In genomic region chr8:126683950-126684349, GRCm38 (mm10) we compare ENCODE assay signal across 13 mouse cellular contexts.
DNase-seq lines count a peak whose midpoint lies in the region; ATAC-seq and TF ChIP-seq lines count a peak whose summit lies in the region.
"Had no signal": no experiment of that assay in that cellular context is flagged by ENCODE, and none has a peak within 500 bp of the region (broad histone marks: within the 10 kb centered on the region; RNA-seq: fewer than 3 reads in every experiment).

No protein-coding gene starts in this region.

- 58% methylated on average over 4 of the region's 4 CpGs for WGBS in forebrain, postnatal 0 days
- 80% methylated on average over 4 of the region's 4 CpGs for WGBS in forebrain, embryonic 12.5 days
- WGBS in lung, embryonic 16.5 days, result 53% methylated on average over 4 of the region's 4 CpGs
- 57% methylated on average over 4 of the region's 4 CpGs for WGBS in heart, embryonic 11.5 days (ENCODE audit: insufficient replicate concordance)

- DNase-seq in forebrain, postnatal 0 days, result no peak
- DNase-seq in lung, postnatal 14 days, result no peak
- DNase-seq in adrenal gland, postnatal 25 days, result peak; percentile 71
- no peak for DNase-seq in left cerebral cortex, adult 11 months (ENCODE audit: low spot score)
- DNase-seq: cerebellum, adult 9-10 months; gastrocnemius, postnatal 10 days; right cerebral cortex, adult 18-20 months had no signal

- no peaks in the 10 kb centered on the region for H3K27me3 ChIP-seq in forebrain, postnatal 0 days (ENCODE audit: insufficient read depth, low read length)
- no peaks in the 10 kb centered on the region for H3K27me3 ChIP-seq in forebrain, embryonic 12.5 days
- H3K27me3 ChIP-seq in lung, embryonic 16.5 days (ENCODE audit: control insufficient read depth, insufficient read depth, low read depth, low read length), result no peaks in the 10 kb centered on the region
- no peaks in the 10 kb centered on the region for H3K27me3 ChIP-seq in heart, embryonic 11.5 days (ENCODE audit: control insufficient read depth, insufficient read depth, low read length)
- H3K27me3 ChIP-seq: liver, embryonic 15.5 days; stomach, embryonic 15.5 days had no signal

- no peak overlapping the region for H3K9ac ChIP-seq in forebrain, postnatal 0 days
- H3K9ac ChIP-seq in forebrain, embryonic 12.5 days, result no peak overlapping the region
- H3K9ac ChIP-seq in lung, embryonic 16.5 days (ENCODE audit: low read length), result no peak overlapping the region
- no peak overlapping the region for H3K9ac ChIP-seq in heart, embryonic 11.5 days (ENCODE audit: low read depth, low read length)
- H3K9ac ChIP-seq: liver, embryonic 15.5 days; stomach, embryonic 15.5 days had no signal

- 0 out of 2 replicates have a peak overlapping the region, but pooled peaks have one; percentile 21 for H3K27ac ChIP-seq in forebrain, postnatal 0 days (ENCODE audit: low read depth, low read length)
- H3K27ac ChIP-seq in forebrain, embryonic 12.5 days, result no peak overlapping the region
- H3K27ac ChIP-seq in lung, embryonic 16.5 days (ENCODE audit: low read length), result no peak overlapping the region
- no peak overlapping the region for H3K27ac ChIP-seq in heart, embryonic 11.5 days (ENCODE audit: low read depth, low read length)
- H3K27ac ChIP-seq: liver, embryonic 15.5 days; stomach, embryonic 15.5 days had no signal

- TF ChIP-seq CTCF in forebrain, postnatal 0 days (IDR thresholded peaks at IDR 0.05; ENCODE audit: low read depth), result no peak

- H3K4me3 ChIP-seq in forebrain, postnatal 0 days (ENCODE audit: low read depth, low read length), result no peak overlapping the region
- no peak overlapping the region for H3K4me3 ChIP-seq in forebrain, embryonic 12.5 days (replicated peaks)
- no peak overlapping the region for H3K4me3 ChIP-seq in lung, embryonic 16.5 days (ENCODE audit: low read length)
- H3K4me3 ChIP-seq in heart, embryonic 11.5 days (ENCODE audit: low read depth, low read length), result no peak overlapping the region
- H3K4me3 ChIP-seq: liver, embryonic 15.5 days; stomach, embryonic 15.5 days had no signal

- H3K9me3 ChIP-seq in forebrain, postnatal 0 days (ENCODE audit: low read length), result no peaks in the 10 kb centered on the region
- H3K9me3 ChIP-seq in forebrain, embryonic 12.5 days, result no peaks in the 10 kb centered on the region
- H3K9me3 ChIP-seq in lung, embryonic 16.5 days (ENCODE audit: control insufficient read depth, low read length), result no peaks in the 10 kb centered on the region
- H3K9me3 ChIP-seq in heart, embryonic 11.5 days (replicated peaks; ENCODE audit: control insufficient read depth, low read length), result no peaks in the 10 kb centered on the region
- H3K9me3 ChIP-seq: liver, embryonic 15.5 days; stomach, embryonic 15.5 days had no signal

- H3K4me1 ChIP-seq in forebrain, postnatal 0 days (ENCODE audit: insufficient read depth), result no peaks in the 10 kb centered on the region
- 0 out of 2 replicates have a peak, but pooled peaks cover 9% of the 10 kb centered on the region for H3K4me1 ChIP-seq in forebrain, embryonic 12.5 days
- H3K4me1 ChIP-seq in lung, embryonic 16.5 days (replicated peaks; ENCODE audit: control insufficient read depth, insufficient read depth, low read length), result peaks cover 12% of the 10 kb centered on the region; the same call in 1 of the 2 replicates
- peaks cover 5% of the 10 kb centered on the region for H3K4me1 ChIP-seq in heart, embryonic 11.5 days (ENCODE audit: control insufficient read depth, insufficient read depth, low read length)
- H3K4me1 ChIP-seq: liver, embryonic 15.5 days; stomach, embryonic 15.5 days had no signal

- H3K4me2 ChIP-seq in forebrain, postnatal 0 days (ENCODE audit: low read depth), result no peak overlapping the region
- H3K4me2 ChIP-seq in forebrain, embryonic 12.5 days, result no peak overlapping the region
- no peak overlapping the region for H3K4me2 ChIP-seq in lung, embryonic 16.5 days (ENCODE audit: low read depth, low read length)
- H3K4me2 ChIP-seq in heart, embryonic 11.5 days, result no peak overlapping the region
- H3K4me2 ChIP-seq: liver, embryonic 15.5 days; stomach, embryonic 15.5 days had no signal

- ATAC-seq in forebrain, postnatal 0 days, result peak; percentile 47; the same call in 1 of the 2 replicates
- no peak for ATAC-seq in forebrain, embryonic 12.5 days (ENCODE audit: low FRiP score)
- peak; percentile 20; the same call in 1 of the 2 replicates for ATAC-seq in lung, embryonic 16.5 days (ENCODE audit: low read depth)
- ATAC-seq in megakaryocyte, adult 5-6 weeks (ENCODE audit: poor library complexity, severe bottlenecking), result peak; percentile 82
- ATAC-seq in heart, embryonic 11.5 days (replicated peaks; ENCODE audit: insufficient number of reproducible peaks, low FRiP score, low TSS enrichment), result no peak

- no peaks in the 10 kb centered on the region for H3K36me3 ChIP-seq in forebrain, postnatal 0 days (ENCODE audit: insufficient read depth)
- no peaks in the 10 kb centered on the region for H3K36me3 ChIP-seq in forebrain, embryonic 12.5 days (replicated peaks)
- no peaks in the 10 kb centered on the region for H3K36me3 ChIP-seq in lung, embryonic 16.5 days (ENCODE audit: control insufficient read depth, insufficient read depth, low read length)
- H3K36me3 ChIP-seq in heart, embryonic 11.5 days (ENCODE audit: control insufficient read depth, insufficient read depth, low read length), result no peaks in the 10 kb centered on the region
- H3K36me3 ChIP-seq: liver, embryonic 15.5 days; stomach, embryonic 15.5 days had no signal

Comparison
In these comparisons a context has a peak if more than half of its experiments do, and no peak if none do; other contexts are left out.
1. ATAC-seq: peak in forebrain, postnatal 0 days (single experiment), lung, embryonic 16.5 days (single experiment) and megakaryocyte, adult 5-6 weeks (single experiment); none in forebrain, embryonic 12.5 days (single experiment) and heart, embryonic 11.5 days (single experiment).